Mouse (Mus musculus): ENCODE measurements around the gene Rab3il1.
A peak's percentile ranks its signal among the peaks of the same experiment; 100 is the strongest.

Gene Rab3il1

GRCm38 (mm10) chr19:10059911-10060567 is 58.6 kb downstream of the Rab3il1 start:
- peak in 1 of 2 experiments; percentile 32 for DNase-seq (ENCODE audit: low spot score in 2 of 2)

GRCm38 (mm10) chr19:10060783-10061590 is 59.5 kb downstream of the Rab3il1 start:
- DNase-seq (ENCODE audit: low spot score in 2 of 2): no peak

GRCm38 (mm10) chr19:10061624-10062023 is 60.2 kb downstream of the Rab3il1 start:
- DNase-seq (ENCODE audit: low spot score in 2 of 2): no peak

GRCm38 (mm10) chr19:10062292-10062691 is 60.8 kb downstream of the Rab3il1 start:
- DNase-seq (ENCODE audit: low spot score in 2 of 2): no peak

- no peak for DNase-seq (ENCODE audit: low spot score in 2 of 2)
Observed at GRCm38 (mm10) chr19:10062862-10063261, 61.4 kb downstream of the Rab3il1 start.

GRCm38 (mm10) chr19:10064173-10065012 is 62.9 kb downstream of the Rab3il1 start:
- DNase-seq (ENCODE audit: low spot score in 2 of 2): peak; percentile 59 to 69

- DNase-seq (ENCODE audit: low spot score in 2 of 2): no peak
Observed at GRCm38 (mm10) chr19:10065465-10066188, 64.2 kb downstream of the Rab3il1 start.

- DNase-seq (ENCODE audit: low spot score in 2 of 2): no peak
Observed at GRCm38 (mm10) chr19:10066189-10066500, 64.7 kb downstream of the Rab3il1 start.

GRCm38 (mm10) chr19:10066502-10066901 is 65.0 kb downstream of the Rab3il1 start:
- no peak for DNase-seq (ENCODE audit: low spot score in 2 of 2)

- no peak for DNase-seq (ENCODE audit: low spot score in 2 of 2)
Observed at GRCm38 (mm10) chr19:10067701-10068100, 66.2 kb downstream of the Rab3il1 start.

GRCm38 (mm10) chr19:10070186-10070980 is 68.9 kb downstream of the Rab3il1 start:
- peak; percentile 33 to 44 for DNase-seq (ENCODE audit: low spot score in 2 of 2)

GRCm38 (mm10) chr19:10071166-10071565 is 69.7 kb downstream of the Rab3il1 start:
- DNase-seq (ENCODE audit: low spot score in 2 of 2): no peak

- DNase-seq (ENCODE audit: low spot score in 2 of 2): no peak
Observed at GRCm38 (mm10) chr19:10071892-10072291, 70.4 kb downstream of the Rab3il1 start.

GRCm38 (mm10) chr19:10073145-10073544 is 71.7 kb downstream of the Rab3il1 start:
- DNase-seq (ENCODE audit: low spot score in 2 of 2): no peak

- no peak for DNase-seq (ENCODE audit: low spot score in 2 of 2)
Observed at GRCm38 (mm10) chr19:10078392-10078791, 76.9 kb downstream of the Rab3il1 start.

GRCm38 (mm10) chr19:10080384-10080783 is 78.9 kb downstream of the Rab3il1 start:
- no peak for DNase-seq (ENCODE audit: low spot score in 2 of 2)

- no peak for DNase-seq (ENCODE audit: low spot score in 2 of 2)
Observed at GRCm38 (mm10) chr19:10082105-10082504, 80.6 kb downstream of the Rab3il1 start.

GRCm38 (mm10) chr19:10085454-10085853 is 84.0 kb downstream of the Rab3il1 start:
- DNase-seq (ENCODE audit: low spot score in 2 of 2): no peak

GRCm38 (mm10) chr19:10086976-10087375 is 85.5 kb downstream of the Rab3il1 start:
- DNase-seq (ENCODE audit: low spot score in 2 of 2): no peak
